Mouse (Mus musculus) left cerebral cortex, adult 2 months (tissue): ENCODE measurements around the gene Eps15l1. TPM values are rescaled to one million over a fixed set of nuclear protein-coding genes. Genes with fewer than 3 reads are reported as not detected.

ENCODE experiments used
- DNase-seq, 2 experiments: peaks; one replicate each; pipeline ENCODE4 v3.0.0; 2021 to 2022; ENCODE audit warnings: low spot score in 2 of 2, mixed read lengths in 1 of 2; ENCODE audit errors: extremely low spot score in 1 of 2
- H3K27ac ChIP-seq: fragments of 200-600 bp; 2 replicates; pipeline ENCODE4 v1.8.1; 2022
- H3K4me3 ChIP-seq: fragments of 200-600 bp; 2 replicates; pipeline ENCODE4 v1.8.1; 2022
- CTCF ChIP-seq: fragments of 200-600 bp; IDR thresholded peaks from 2 replicates; pipeline ENCODE4 v1.8.1; 2022; ENCODE audit warnings: antibody characterized with exemption, mild to moderate bottlenecking, moderate library complexity
- intact Hi-C: fragments of 180-260 bp; cut with DNase I; formaldehyde crosslinking; loops from one replicate; pipeline ENCODE4 v1.15.1; 2025
- total RNA-seq, 2 experiments: library from RNA; stranded (reverse); gene quantifications; 2 replicates each; pipeline ENCODE4 v1.2.3; 2021

The Eps15l1 gene
- total RNA-seq, 2 experiments from 2014 or later = 66.4 to 73.0 TPM

GRCm38 (mm10) chr8:72312926-72313518 is 108.2 kb downstream of the Eps15l1 start:
- no peak overlapping the region for H3K4me3 ChIP-seq

GRCm38 (mm10) chr8:72310849-72311506 is 110.3 kb downstream of the Eps15l1 start:
- intact Hi-C loops = no loop called here
- no peak for TF ChIP-seq CTCF
- peak; percentile 75 for DNase-seq
- Histone ChIP-seq H3K27ac (peak overlapping the region; percentile 28; the same call in 1 of the 2 replicates), H3K4me3 (no peak overlapping the region)

More at GRCm38 (mm10) chr8:72312926-72313518, 108.2 kb downstream of the Eps15l1 start:
- no peak overlapping the region for H3K27ac ChIP-seq
- no peak for TF ChIP-seq CTCF
- DNase-seq = no peak
- intact Hi-C loops = no loop called here

- intact Hi-C loops = no loop called here
- no peak for TF ChIP-seq CTCF
- H3K4me3 ChIP-seq = no peak overlapping the region
- DNase-seq = no peak
- no peak overlapping the region for H3K27ac ChIP-seq
Measured at GRCm38 (mm10) chr8:72308276-72308675, 113.0 kb downstream of the Eps15l1 start.

- no peak for DNase-seq
- intact Hi-C loops = no loop called here
- no peak overlapping the region for H3K27ac ChIP-seq
- no peak overlapping the region for H3K4me3 ChIP-seq
- TF ChIP-seq CTCF = no peak
Measured at GRCm38 (mm10) chr8:72306913-72307312, 114.3 kb downstream of the Eps15l1 start.

GRCm38 (mm10) chr8:72305210-72305905 is 115.9 kb downstream of the Eps15l1 start, which contains the start of gene Gm10282:
TSS of gene Gm10282 (minus strand) at chr8:72305260.
- intact Hi-C loops = no loop called here
- no peak for TF ChIP-seq CTCF
- DNase-seq = no peak
- H3K27ac ChIP-seq = no peak within 1 kb of the TSS
- no peak within 1 kb of the TSS for H3K4me3 ChIP-seq

- Histone ChIP-seq H3K27ac (peak overlapping the region; percentile 79), H3K4me3 (no peak overlapping the region)
- TF ChIP-seq CTCF = no peak
- intact Hi-C loops = no loop called here
- DNase-seq = peak in 1 of 2 experiments; percentile 22
Measured at GRCm38 (mm10) chr8:72303633-72304032, 117.6 kb downstream of the Eps15l1 start.

GRCm38 (mm10) chr8:72302986-72303612 is 118.2 kb downstream of the Eps15l1 start:
- H3K27ac ChIP-seq = peak overlapping the region; percentile 79
- H3K4me3 ChIP-seq = no peak overlapping the region
- DNase-seq = no peak
- no peak for TF ChIP-seq CTCF
- intact Hi-C loops = no loop called here

GRCm38 (mm10) chr8:72301497-72301896 is 119.8 kb downstream of the Eps15l1 start:
- no peak for DNase-seq
- intact Hi-C loops = no loop called here

GRCm38 (mm10) chr8:72300654-72301400 is 120.4 kb downstream of the Eps15l1 start:
- TF ChIP-seq CTCF = no peak; the same call in 1 of the 2 replicates
- no peak for DNase-seq
- H3K27ac ChIP-seq = peak overlapping the region; percentile 44
- intact Hi-C loops = no loop called here
- H3K4me3 ChIP-seq = no peak overlapping the region

More at GRCm38 (mm10) chr8:72301497-72301896, 119.8 kb downstream of the Eps15l1 start:
- TF ChIP-seq CTCF = no peak
- Histone ChIP-seq H3K4me3 (no peak overlapping the region), H3K27ac (no peak overlapping the region)

GRCm38 (mm10) chr8:72298928-72299327 is 122.3 kb downstream of the Eps15l1 start:
- no peak overlapping the region for H3K4me3 ChIP-seq

GRCm38 (mm10) chr8:72296561-72296960 is 124.7 kb downstream of the Eps15l1 start:
- TF ChIP-seq CTCF = no peak
- DNase-seq = no peak
- Histone ChIP-seq H3K4me3 (no peak overlapping the region), H3K27ac (no peak overlapping the region)
- intact Hi-C loops = no loop called here

More at GRCm38 (mm10) chr8:72298928-72299327, 122.3 kb downstream of the Eps15l1 start:
- no peak for TF ChIP-seq CTCF
- intact Hi-C loops = no loop called here
- H3K27ac ChIP-seq = no peak overlapping the region
- DNase-seq = no peak
